Mouse (Mus musculus): ENCODE data around the gene Olfr1301.

The Olfr1301 gene

DNA sequence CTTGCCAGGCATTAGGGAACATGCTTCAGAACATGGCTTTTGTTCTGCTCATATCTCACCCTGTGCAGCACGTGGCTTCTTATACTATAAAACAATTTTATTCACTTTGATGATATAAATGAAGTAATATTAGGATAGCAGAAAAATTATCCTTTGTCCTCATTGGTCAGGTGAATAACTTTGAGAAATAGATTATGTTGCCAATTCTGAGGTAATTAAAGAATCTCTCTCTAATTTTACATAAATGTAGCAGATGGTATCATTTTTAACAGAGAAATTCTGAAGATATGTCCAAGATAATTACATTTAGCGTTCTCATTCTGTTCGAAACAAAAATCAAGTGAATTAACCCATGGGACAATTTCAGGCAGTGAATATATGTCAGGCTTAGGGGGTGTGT lies at the start of gene Olfr1301:
TSS of gene Olfr1301 (plus strand) at position 301 of the 400 bp plus-strand sequence.
- no peak for DNase-seq (ENCODE audit: low spot score in 2 of 2)

DNA sequence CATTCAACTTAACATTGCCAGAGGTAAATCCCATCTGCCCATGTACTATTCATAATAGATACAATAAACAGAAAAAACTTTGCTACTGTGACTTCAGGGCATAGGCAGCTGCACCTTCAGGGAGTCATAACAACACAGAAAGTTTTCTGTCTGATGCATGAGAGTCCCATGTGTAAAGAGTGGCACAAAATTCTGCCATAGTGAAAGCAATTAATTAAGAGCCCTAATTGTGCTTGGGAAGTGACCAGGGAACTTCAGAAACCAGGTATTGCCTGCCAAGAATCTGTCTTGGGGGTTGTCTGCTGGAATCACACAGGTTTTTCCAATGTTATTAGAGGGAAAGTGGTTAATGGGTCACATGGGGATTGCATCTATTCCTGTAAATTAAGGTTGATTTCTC lies 24.1 kb upstream of the Olfr1301 start:
- no peak for DNase-seq (ENCODE audit: low spot score in 2 of 2)

DNA sequence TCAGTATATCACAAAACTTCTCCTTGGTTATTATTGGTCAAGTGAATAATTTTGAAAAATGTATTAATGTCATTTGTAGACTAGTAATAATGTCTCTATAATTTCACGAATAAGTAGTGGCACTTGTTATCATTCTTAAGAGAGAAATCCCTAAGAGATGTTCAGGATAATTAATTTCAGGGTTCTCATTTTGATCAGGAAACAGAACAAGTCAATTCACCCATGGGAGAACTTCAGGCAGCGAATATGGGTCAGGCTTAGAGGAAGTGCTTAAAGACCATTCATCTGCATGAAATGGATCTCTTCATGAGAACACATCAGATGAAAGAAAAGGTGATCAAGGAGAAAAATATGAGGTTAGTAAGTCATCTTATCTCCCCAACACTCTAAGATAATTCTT lies 26.3 kb downstream of the Olfr1301 start, which contains the start of gene Olfr1302:
TSS of gene Olfr1302 (plus strand) at position 301 of the 400 bp plus-strand sequence.
- DNase-seq (ENCODE audit: low spot score in 2 of 2) = no peak

Measured in right cerebral cortex, adult 2 months (tissue).